Mouse (Mus musculus) mature B cell (primary cell): Measurements from ENCODE around the gene Tpsb2.

ENCODE experiments used
- in situ Hi-C: fragments of 300-500 bp; cut with MboI; formaldehyde crosslinking; loops from 2 replicates; pipeline ENCODE4 v1.14.3; 2019

Tpsb2 gene

DNA sequence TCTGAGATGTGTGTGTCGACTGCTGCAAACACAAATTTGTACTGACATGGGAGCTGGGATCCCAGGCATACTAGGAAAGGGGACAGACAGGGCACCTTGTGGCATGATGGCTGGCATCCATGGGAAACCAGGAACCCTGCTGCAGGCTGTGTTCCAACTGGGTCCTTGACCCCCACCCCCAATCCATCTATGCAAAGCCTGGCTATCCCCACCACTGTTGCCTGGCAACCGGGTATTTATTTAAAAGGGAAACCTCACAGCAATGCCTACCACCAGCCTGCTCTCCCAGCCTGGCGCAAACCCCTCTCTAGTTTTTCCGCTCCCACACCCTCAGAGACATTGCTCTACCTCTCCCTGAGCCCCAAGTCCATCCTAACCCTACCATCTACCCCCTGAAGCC is 41.2 kb downstream of the Tpsb2 start:
- in situ Hi-C loops = no loop called here

DNA sequence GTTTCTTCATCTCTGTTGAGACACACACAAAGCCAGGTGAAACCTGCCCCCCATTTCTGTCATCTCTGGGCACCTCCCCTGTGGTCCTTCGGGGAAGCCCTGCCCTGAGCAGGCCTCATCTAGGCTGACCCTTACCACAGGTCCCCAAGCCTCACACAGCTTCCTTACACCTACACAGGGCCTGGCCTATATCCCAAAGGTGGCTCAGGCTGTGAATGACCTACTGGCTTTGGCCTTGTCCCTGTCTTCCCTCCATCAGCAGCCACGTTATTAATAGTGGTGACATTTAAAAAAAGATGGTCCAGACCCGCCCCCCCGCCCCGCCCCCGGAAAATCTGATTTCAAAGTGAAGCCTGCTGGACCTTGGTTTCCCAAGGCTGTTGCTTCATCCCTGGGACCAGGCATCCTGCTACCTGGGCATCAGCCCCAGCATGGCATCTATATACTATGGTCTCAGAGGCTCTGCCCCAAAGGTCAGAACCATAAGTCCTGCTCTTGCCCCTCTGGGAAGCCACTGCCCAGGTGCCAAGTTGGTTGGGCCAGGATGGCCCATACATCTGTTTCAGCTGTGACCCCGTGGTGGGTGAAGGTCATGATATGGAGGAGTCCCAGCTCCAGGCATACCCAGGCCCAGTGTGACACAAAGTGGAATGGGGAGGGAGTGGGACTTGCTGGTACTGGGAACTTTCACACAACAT is 42.3 kb downstream of the Tpsb2 start:
- in situ Hi-C loops = no loop called here

GRCm38 (mm10) chr17:25409621-25410020 is 43.5 kb downstream of the Tpsb2 start:
- in situ Hi-C loops = no loop called here

- in situ Hi-C loops = no loop called here
These were observed 44.1 kb downstream of the Tpsb2 start for GRCm38 (mm10) chr17:25410180-25410579.

DNA sequence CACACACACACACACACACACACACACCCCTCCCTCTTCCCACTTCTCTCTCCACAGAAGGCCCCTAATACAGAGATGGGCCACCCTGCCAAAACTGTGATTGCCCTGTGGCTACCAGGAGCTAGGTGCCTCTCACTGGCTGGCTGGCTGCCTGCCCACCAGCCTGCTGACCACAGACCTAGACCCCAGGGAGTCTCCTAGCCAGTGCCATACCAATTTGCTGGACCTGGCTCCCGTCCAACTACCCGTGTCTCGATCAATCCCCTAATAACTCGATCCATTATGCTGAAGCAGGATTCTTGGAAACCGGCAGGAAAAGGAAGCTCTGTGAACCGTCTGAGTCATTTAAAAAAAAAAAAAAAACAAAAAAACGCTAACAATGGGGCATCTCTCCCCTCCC is 44.7 kb downstream of the Tpsb2 start:
- in situ Hi-C loops = no loop called here

- in situ Hi-C loops = no loop called here
These were observed 45.1 kb downstream of the Tpsb2 start for GRCm38 (mm10) chr17:25411251-25411650.

DNA sequence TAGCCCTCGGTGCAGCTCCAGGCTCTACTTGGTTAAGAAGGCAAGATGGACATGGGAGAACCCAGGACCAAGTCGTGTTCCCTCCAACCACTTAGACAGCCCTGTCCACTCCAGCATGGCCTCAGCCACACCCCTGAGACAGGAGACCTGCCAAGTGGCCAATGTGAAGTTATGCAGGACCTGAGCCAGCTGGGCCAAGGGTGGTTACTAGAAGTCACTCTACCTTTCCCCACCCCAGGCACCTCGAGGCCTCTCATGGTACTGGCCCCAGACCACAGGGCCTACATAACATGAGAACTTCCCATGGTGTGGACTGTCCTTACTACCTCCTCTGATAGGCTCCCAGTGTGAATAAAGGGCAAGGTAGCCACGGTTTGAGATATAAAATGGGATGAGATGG is 48.1 kb downstream of the Tpsb2 start:
- in situ Hi-C loops = no loop called here

GRCm38 (mm10) chr17:25414917-25415316 is 48.8 kb downstream of the Tpsb2 start:
- in situ Hi-C loops = no loop called here

- in situ Hi-C loops = no loop called here
These were observed 49.4 kb downstream of the Tpsb2 start for GRCm38 (mm10) chr17:25415421-25415913.

DNA sequence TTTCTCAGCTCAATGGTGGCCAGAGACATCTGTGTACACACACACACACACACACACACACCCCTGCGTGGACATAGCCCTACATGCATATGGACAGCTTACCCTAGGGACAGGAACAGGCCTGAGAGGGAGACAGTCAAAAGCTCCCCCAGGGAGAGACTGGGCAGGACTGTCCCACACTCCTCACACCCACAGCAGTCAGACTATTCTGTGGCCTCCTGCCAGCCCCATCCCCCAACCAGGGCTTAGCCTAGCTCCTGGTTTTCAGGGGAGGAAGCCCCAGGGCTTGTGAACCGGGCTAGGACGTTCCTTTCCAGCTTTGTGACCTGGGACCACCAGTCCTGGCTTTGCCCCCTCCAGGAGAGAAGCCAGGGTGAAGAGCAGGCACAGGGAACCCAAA is 50.1 kb downstream of the Tpsb2 start:
- in situ Hi-C loops = no loop called here

- in situ Hi-C loops = no loop called here
These were observed 51.9 kb downstream of the Tpsb2 start for GRCm38 (mm10) chr17:25417990-25418389.
